Mouse (Mus musculus): ENCODE data around the gene Isl2. TPM values are rescaled to one million over a fixed set of nuclear protein-coding genes. Genes with fewer than 3 reads are reported as not detected.
A peak's percentile ranks its signal among the peaks of the same experiment; 100 is the strongest.

Isl2 gene
- polyA plus RNA-seq (2014; fragmentation: Nextera tagmentation; extraction: Ambion mirVana) = 0.12 and 0.13 TPM in 2 replicates

DNA sequence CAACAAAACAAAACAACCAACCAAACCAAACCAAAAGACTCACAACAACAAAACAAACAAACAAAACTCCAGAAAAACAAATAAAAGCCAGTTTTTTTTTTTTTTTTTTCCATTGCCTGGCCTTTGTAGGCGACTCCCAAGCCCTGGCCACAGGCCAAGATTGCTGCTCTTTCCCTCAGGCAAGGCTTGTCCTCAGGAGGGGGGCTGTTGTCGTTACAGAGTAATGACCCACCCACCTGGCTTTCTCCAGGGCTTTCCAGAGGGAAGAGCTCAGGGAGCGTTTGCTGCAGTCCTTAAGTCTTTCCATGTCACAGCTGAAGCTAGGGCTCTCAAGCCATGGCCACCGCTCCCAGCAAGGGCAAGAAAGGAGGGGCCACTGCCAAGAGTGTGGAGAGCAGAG lies at the start of gene Isl2:
Gene Isl2 (plus strand): TSS at position 296 of the 400 bp plus-strand sequence.
- Histone ChIP-seq H3K27me3 (ENCODE audit: control insufficient read depth, insufficient read depth, low read length) (peaks cover 72% of the 10 kb centered on the region), H3K27ac (replicated peaks in 1 of 2; ENCODE audit: control insufficient read depth in 1 of 2, insufficient read depth in 1 of 2, low read depth in 2 of 2, low read length in 2 of 2) (no peak within 1 kb of the TSS), H3K36me3 (ENCODE audit: control insufficient read depth, insufficient read depth, low read length) (no peaks in the 10 kb centered on the region), H3K9ac (ENCODE audit: low read length) (no peak within 1 kb of the TSS), H3K9me3 (ENCODE audit: control insufficient read depth, low read length) (no peaks in the 10 kb centered on the region), H3K4me2 (ENCODE audit: low read length) (no peak within 1 kb of the TSS), H3K4me3 (ENCODE audit: control insufficient read depth in 1 of 2, insufficient read depth in 1 of 2, low read depth in 1 of 2, low read length in 2 of 2) (peak within 1 kb of the TSS in 1 of 2 experiments; percentile 9; a peak in 1 of 4 replicates), H3K4me1 (ENCODE audit: control insufficient read depth in 2 of 2, insufficient read depth in 2 of 2, low read length in 2 of 2) (peaks cover 5 to 16% of the 10 kb centered on the region in 2 experiments; a peak in 3 of 4 replicates)
- ATAC-seq (ENCODE audit: insufficient number of reproducible peaks, insufficient read depth, low FRiP score, low read depth) = no peak
- whole genome bisulfite sequencing = 4% methylated on average over 4 of the region's 4 CpGs

- no peak overlapping the region for H3K9ac ChIP-seq (ENCODE audit: low read length)
- 65% methylated on average over 3 of the region's 3 CpGs for WGBS
- peaks cover 3 to 19% of the 10 kb centered on the region in 2 experiments; a peak in 1 of 4 replicates for H3K4me1 ChIP-seq (ENCODE audit: control insufficient read depth in 2 of 2, insufficient read depth in 2 of 2, low read length in 2 of 2)
- 0 out of 2 replicates have a peak, but pooled peaks cover 5% of the 10 kb centered on the region for H3K36me3 ChIP-seq (ENCODE audit: control insufficient read depth, insufficient read depth, low read length)
- H3K27me3 ChIP-seq (ENCODE audit: control insufficient read depth, insufficient read depth, low read length) = no peaks in the 10 kb centered on the region
- no peak overlapping the region for H3K4me2 ChIP-seq (ENCODE audit: low read length)
- no peaks in the 10 kb centered on the region for H3K9me3 ChIP-seq (ENCODE audit: control insufficient read depth, low read length)
- H3K4me3 ChIP-seq (ENCODE audit: control insufficient read depth in 1 of 2, insufficient read depth in 1 of 2, low read depth in 1 of 2, low read length in 2 of 2) = no peak overlapping the region
- no peak for ATAC-seq (ENCODE audit: insufficient number of reproducible peaks, insufficient read depth, low FRiP score, low read depth)
- no peak overlapping the region for H3K27ac ChIP-seq (replicated peaks in 1 of 2; ENCODE audit: control insufficient read depth in 1 of 2, insufficient read depth in 1 of 2, low read depth in 2 of 2, low read length in 2 of 2)
Measured at GRCm38 (mm10) chr9:55507922-55508321, 30.6 kb upstream of the Isl2 start.

DNA sequence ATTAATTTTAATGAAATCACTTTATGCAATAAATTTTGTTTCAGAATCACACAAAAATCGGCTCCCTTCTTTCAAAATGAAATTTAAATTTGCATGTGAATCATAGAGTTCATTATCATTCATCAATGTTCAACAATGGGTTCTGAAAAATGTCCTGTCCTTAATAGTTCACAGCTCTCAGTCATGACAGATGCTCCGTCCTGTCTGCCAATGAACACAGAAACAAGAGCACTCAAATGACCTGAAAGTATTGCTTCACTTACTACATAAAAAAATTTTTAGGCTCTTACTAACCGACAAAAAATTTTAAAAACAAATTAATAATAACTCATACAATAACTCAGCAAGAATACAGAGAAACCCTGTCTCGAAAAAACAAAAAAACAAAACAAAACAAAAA lies 29.8 kb upstream of the Isl2 start:
- Histone ChIP-seq H3K4me3 (ENCODE audit: control insufficient read depth in 1 of 2, insufficient read depth in 1 of 2, low read depth in 1 of 2, low read length in 2 of 2) (no peak overlapping the region), H3K27me3 (ENCODE audit: control insufficient read depth, insufficient read depth, low read length) (peaks cover 5% of the 10 kb centered on the region; the same call in 1 of the 2 replicates), H3K27ac (replicated peaks in 1 of 2; ENCODE audit: control insufficient read depth in 1 of 2, insufficient read depth in 1 of 2, low read depth in 2 of 2, low read length in 2 of 2) (no peak overlapping the region), H3K4me2 (ENCODE audit: low read length) (no peak overlapping the region), H3K9ac (ENCODE audit: low read length) (no peak overlapping the region), H3K9me3 (ENCODE audit: control insufficient read depth, low read length) (no peaks in the 10 kb centered on the region), H3K36me3 (ENCODE audit: control insufficient read depth, insufficient read depth, low read length) (0 out of 2 replicates have a peak, but pooled peaks cover 5% of the 10 kb centered on the region), H3K4me1 (ENCODE audit: control insufficient read depth in 2 of 2, insufficient read depth in 2 of 2, low read length in 2 of 2) (peaks cover 3 to 19% of the 10 kb centered on the region in 2 experiments; a peak in 1 of 4 replicates)
- WGBS = 78% methylated on average over 4 of the region's 4 CpGs
- no peak for ATAC-seq (ENCODE audit: insufficient number of reproducible peaks, insufficient read depth, low FRiP score, low read depth)

- Histone ChIP-seq H3K36me3 (ENCODE audit: control insufficient read depth, insufficient read depth, low read length) (0 out of 2 replicates have a peak, but pooled peaks cover 5% of the 10 kb centered on the region), H3K9ac (ENCODE audit: low read length) (no peak overlapping the region), H3K9me3 (ENCODE audit: control insufficient read depth, low read length) (no peaks in the 10 kb centered on the region), H3K27ac (replicated peaks in 1 of 2; ENCODE audit: control insufficient read depth in 1 of 2, insufficient read depth in 1 of 2, low read depth in 2 of 2, low read length in 2 of 2) (no peak overlapping the region), H3K4me3 (ENCODE audit: control insufficient read depth in 1 of 2, insufficient read depth in 1 of 2, low read depth in 1 of 2, low read length in 2 of 2) (no peak overlapping the region), H3K4me2 (ENCODE audit: low read length) (no peak overlapping the region), H3K4me1 (ENCODE audit: control insufficient read depth in 2 of 2, insufficient read depth in 2 of 2, low read length in 2 of 2) (peaks cover 3 to 19% of the 10 kb centered on the region in 2 experiments; a peak in 1 of 4 replicates), H3K27me3 (ENCODE audit: control insufficient read depth, insufficient read depth, low read length) (peaks cover 10% of the 10 kb centered on the region; the same call in 1 of the 2 replicates)
- WGBS = 74% methylated on average over 1 of the region's 1 CpGs
- ATAC-seq (ENCODE audit: insufficient number of reproducible peaks, insufficient read depth, low FRiP score, low read depth) = no peak
Measured at GRCm38 (mm10) chr9:55509731-55510130, 28.7 kb upstream of the Isl2 start.

DNA sequence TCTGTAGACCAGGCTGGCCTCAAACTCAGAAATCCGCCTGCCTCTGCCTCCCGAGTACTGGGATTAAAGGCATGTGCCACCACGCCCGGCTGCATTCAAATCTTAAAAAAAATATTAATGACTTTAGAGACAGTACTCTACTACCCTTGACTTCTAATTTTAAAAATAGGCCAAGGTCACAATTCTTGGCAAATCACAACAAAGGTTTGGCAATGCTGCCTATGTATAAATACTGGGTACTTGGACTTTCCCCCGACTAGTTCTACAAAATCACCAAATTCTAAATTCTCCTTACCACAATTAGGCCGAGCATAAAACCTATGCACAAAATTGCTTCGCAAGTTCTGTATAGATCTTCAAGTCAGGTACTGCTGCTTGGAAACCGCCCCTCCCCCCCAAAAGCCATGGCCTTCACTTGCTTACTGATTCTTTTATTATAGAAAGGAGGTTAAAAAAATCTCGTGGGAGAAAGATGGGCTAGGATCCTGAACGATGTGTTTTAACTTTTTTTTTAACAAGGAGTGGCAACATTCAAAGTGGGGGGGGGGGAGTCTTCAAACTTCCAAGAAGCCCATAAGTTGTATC lies 27.7 kb upstream of the Isl2 start:
- Histone ChIP-seq H3K4me2 (ENCODE audit: low read length) (peak overlapping the region; percentile 82), H3K27me3 (ENCODE audit: control insufficient read depth, insufficient read depth, low read length) (peaks cover 10% of the 10 kb centered on the region; the same call in 1 of the 2 replicates), H3K4me1 (ENCODE audit: control insufficient read depth in 2 of 2, insufficient read depth in 2 of 2, low read length in 2 of 2) (peaks cover 0 to 16% of the 10 kb centered on the region in 2 experiments; a peak in 1 of 4 replicates), H3K36me3 (ENCODE audit: control insufficient read depth, insufficient read depth, low read length) (0 out of 2 replicates have a peak, but pooled peaks cover 5% of the 10 kb centered on the region), H3K9me3 (ENCODE audit: control insufficient read depth, low read length) (no peaks in the 10 kb centered on the region), H3K9ac (ENCODE audit: low read length) (peak overlapping the region; percentile 97), H3K27ac (replicated peaks in 1 of 2; ENCODE audit: control insufficient read depth in 1 of 2, insufficient read depth in 1 of 2, low read depth in 2 of 2, low read length in 2 of 2) (no peak overlapping the region), H3K4me3 (ENCODE audit: control insufficient read depth in 1 of 2, insufficient read depth in 1 of 2, low read depth in 1 of 2, low read length in 2 of 2) (peak overlapping the region; percentile 5 to 95; a peak in 3 of 4 replicates)
- ATAC-seq (ENCODE audit: insufficient number of reproducible peaks, insufficient read depth, low FRiP score, low read depth) = no peak
- 79% methylated on average over 10 of the region's 10 CpGs for WGBS

DNA sequence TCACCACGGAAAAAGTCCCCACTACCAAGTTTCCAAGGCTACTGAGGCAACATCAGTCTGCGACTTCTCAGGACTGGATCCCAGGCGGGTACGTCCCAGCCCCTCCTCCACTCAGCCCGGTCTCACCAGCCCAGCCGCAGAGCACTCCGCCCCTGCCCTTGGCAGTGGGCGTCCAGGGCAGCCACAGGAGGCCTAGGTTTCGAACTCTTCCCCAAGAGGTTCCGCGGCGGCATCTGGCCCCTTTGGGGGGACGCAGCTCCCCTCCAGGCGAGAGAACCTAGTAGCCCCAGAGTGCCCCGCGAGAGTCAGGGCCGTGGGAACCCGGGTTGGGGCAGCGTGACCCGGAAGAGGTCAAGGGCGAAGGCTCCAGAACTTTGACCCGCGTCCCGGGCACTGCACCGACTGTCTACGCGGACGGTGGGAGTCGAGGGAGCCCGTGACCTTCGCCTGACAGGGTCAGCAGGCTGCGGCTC lies 26.9 kb upstream of the Isl2 start:
- WGBS = under 1% methylated on average over 30 of the region's 32 CpGs
- peak; percentile 70 for ATAC-seq (ENCODE audit: insufficient number of reproducible peaks, insufficient read depth, low FRiP score, low read depth)
- peak overlapping the region; percentile 78 to 95 for H3K27ac ChIP-seq (replicated peaks in 1 of 2; ENCODE audit: control insufficient read depth in 1 of 2, insufficient read depth in 1 of 2, low read depth in 2 of 2, low read length in 2 of 2)
- H3K4me2 ChIP-seq (ENCODE audit: low read length) = peak overlapping the region; percentile 82
- peaks cover 0 to 16% of the 10 kb centered on the region in 2 experiments; a peak in 1 of 4 replicates for H3K4me1 ChIP-seq (ENCODE audit: control insufficient read depth in 2 of 2, insufficient read depth in 2 of 2, low read length in 2 of 2)
- peak overlapping the region; percentile 97 for H3K9ac ChIP-seq (ENCODE audit: low read length)
- H3K27me3 ChIP-seq (ENCODE audit: control insufficient read depth, insufficient read depth, low read length) = peaks cover 10% of the 10 kb centered on the region; the same call in 1 of the 2 replicates
- H3K9me3 ChIP-seq (ENCODE audit: control insufficient read depth, low read length) = no peaks in the 10 kb centered on the region
- H3K4me3 ChIP-seq (ENCODE audit: control insufficient read depth in 1 of 2, insufficient read depth in 1 of 2, low read depth in 1 of 2, low read length in 2 of 2) = peak overlapping the region; percentile 80 to 95
- 0 out of 2 replicates have a peak, but pooled peaks cover 5% of the 10 kb centered on the region for H3K36me3 ChIP-seq (ENCODE audit: control insufficient read depth, insufficient read depth, low read length)

DNA sequence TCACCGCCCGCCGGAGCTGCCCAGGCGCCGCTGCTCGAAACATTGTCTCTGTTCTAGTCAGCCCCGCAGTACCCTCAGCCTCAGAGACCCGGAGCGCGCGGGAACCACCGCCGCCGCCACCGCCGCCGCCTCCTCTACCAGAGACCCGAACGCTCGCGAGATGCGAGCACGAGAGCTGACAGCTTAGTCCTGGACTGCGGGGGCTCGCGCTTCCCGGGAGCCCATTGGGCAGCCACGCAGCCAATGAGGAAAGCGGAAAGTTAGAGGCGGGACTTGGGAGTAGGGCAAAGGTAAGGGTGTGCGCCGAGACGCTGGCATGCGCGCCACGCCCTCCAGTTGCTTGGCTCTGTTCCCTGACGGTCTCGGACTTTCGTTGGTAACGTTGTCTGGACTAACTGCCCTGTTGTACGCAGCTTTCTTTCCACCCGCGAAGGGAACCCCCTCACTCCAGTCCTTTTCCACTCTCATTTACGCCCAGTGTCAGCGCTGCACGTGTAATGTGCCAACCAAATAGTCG lies 26.4 kb upstream of the Isl2 start, which contains the start of gene Etfa:
Gene Etfa (minus strand): TSS at position 217 of the 517 bp plus-strand sequence.
- peak within 1 kb of the TSS; percentile 80 to 95 for H3K4me3 ChIP-seq (ENCODE audit: control insufficient read depth in 1 of 2, insufficient read depth in 1 of 2, low read depth in 1 of 2, low read length in 2 of 2)
- H3K27me3 ChIP-seq (ENCODE audit: control insufficient read depth, insufficient read depth, low read length) = peaks cover 10% of the 10 kb centered on the region; the same call in 1 of the 2 replicates
- H3K9me3 ChIP-seq (ENCODE audit: control insufficient read depth, low read length) = no peaks in the 10 kb centered on the region
- H3K4me1 ChIP-seq (ENCODE audit: control insufficient read depth in 2 of 2, insufficient read depth in 2 of 2, low read length in 2 of 2) = peaks cover 0 to 16% of the 10 kb centered on the region in 2 experiments; a peak in 1 of 4 replicates
- 0 out of 2 replicates have a peak, but pooled peaks cover 5% of the 10 kb centered on the region for H3K36me3 ChIP-seq (ENCODE audit: control insufficient read depth, insufficient read depth, low read length)
- peak within 1 kb of the TSS; percentile 97 for H3K9ac ChIP-seq (ENCODE audit: low read length)
- under 1% methylated on average over 44 of the region's 47 CpGs for WGBS
- peak within 1 kb of the TSS; percentile 78 to 95 for H3K27ac ChIP-seq (replicated peaks in 1 of 2; ENCODE audit: control insufficient read depth in 1 of 2, insufficient read depth in 1 of 2, low read depth in 2 of 2, low read length in 2 of 2)
- H3K4me2 ChIP-seq (ENCODE audit: low read length) = peak within 1 kb of the TSS; percentile 82
- peak; percentile 98 for ATAC-seq (ENCODE audit: insufficient number of reproducible peaks, insufficient read depth, low FRiP score, low read depth)

All from heart, embryonic 14.5 days (tissue).